Mouse (Mus musculus): ENCODE measurements around the gene Gm17581.

DNA sequence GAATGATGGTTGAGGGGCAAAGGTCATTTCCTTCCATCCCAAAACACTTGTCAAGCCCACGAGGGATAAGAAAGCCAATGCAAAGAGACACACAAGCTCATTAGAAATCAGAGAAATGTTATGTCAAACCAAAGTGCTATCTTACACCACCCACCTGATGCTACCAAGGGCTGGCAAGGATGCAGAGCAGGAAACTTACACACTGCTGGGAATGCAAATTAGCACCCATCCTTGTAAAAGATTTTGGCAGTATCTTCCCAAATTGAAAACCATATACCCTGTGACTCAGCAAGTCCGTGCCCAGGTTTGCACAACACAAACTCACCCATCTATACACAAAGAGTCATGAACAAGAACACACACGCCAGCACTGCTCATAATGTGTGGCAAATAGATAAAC is 9.8 kb upstream of the Gm17581 start:
- TF ChIP-seq CTCF (IDR thresholded peaks at IDR 0.05; ENCODE audit: low read depth), result no peak
- no peak for TF ChIP-seq EP300 (IDR thresholded peaks at IDR 0.05; ENCODE audit: low read depth)

Data from heart, postnatal 0 days (tissue).